Mouse (Mus musculus) lung, embryonic 16.5 days (tissue): ENCODE results near the gene Dvl1. TPM values are rescaled to one million over a fixed set of nuclear protein-coding genes. Genes with fewer than 3 reads are reported as not detected.

Experiments used
- ATAC-seq: fragments of 200-750 bp; cut with Nextera tagmentation; 2 replicates; pipeline ENCODE4 v1.8.0; 2017; ENCODE audit warnings: low read depth, mild to moderate bottlenecking, moderate library complexity
- H3K27ac ChIP-seq: fragments of 300-500 bp; sonication (generic); 2 replicates; pipeline ENCODE4 v1.5.1; 2014; ENCODE audit warnings: mild to moderate bottlenecking, control low read depth, low read length
- H3K27me3 ChIP-seq: fragments of 300-500 bp; sonication (generic); 2 replicates; pipeline ENCODE4 v1.6.1; 2014; ENCODE audit warnings: low read depth, low read length, mixed read lengths; ENCODE audit not compliant: control insufficient read depth, insufficient read depth
- H3K36me3 ChIP-seq: fragments of 300-500 bp; sonication (generic); 2 replicates; pipeline ENCODE4 v1.6.1; 2014; ENCODE audit warnings: low read length; ENCODE audit not compliant: control insufficient read depth, insufficient read depth
- H3K4me1 ChIP-seq: fragments of 300-500 bp; sonication (generic); replicated peaks from 2 replicates; pipeline ENCODE4 v1.6.1; 2014; ENCODE audit warnings: low read length, mixed read lengths; ENCODE audit not compliant: control insufficient read depth, insufficient read depth
- H3K4me2 ChIP-seq: fragments of 300-500 bp; sonication (generic); 2 replicates; pipeline ENCODE4 v1.6.1; 2014; ENCODE audit warnings: low read depth, low read length, control low read depth
- H3K4me3 ChIP-seq: fragments of 300-500 bp; sonication (generic); 2 replicates; pipeline ENCODE4 v1.5.1; 2014; ENCODE audit warnings: mild to moderate bottlenecking, low read length, control low read depth
- H3K9ac ChIP-seq: fragments of 300-500 bp; sonication (generic); 2 replicates; pipeline ENCODE4 v1.6.1; 2014; ENCODE audit warnings: low read length, control low read depth
- H3K9me3 ChIP-seq: fragments of 300-500 bp; sonication (generic); 2 replicates; pipeline ENCODE4 v1.6.1; 2016; ENCODE audit warnings: low read length; ENCODE audit not compliant: control insufficient read depth
- WGBS: fragments of 180-500 bp; shearing (Covaris S2); extraction: QIAGEN DNeasy Blood & Tissue Kit; methylation state at CpG from one replicate; pipeline ENCODE4 v1.1.7; 2014; 5-methylcytosine and 5-hydroxymethylcytosine counted together
- polyA plus RNA-seq: library from polyadenylated mRNA; unstranded; fragments of >200 nt; fragmentation: Nextera tagmentation; extraction: Ambion mirVana; gene quantifications from 2 replicates; pipeline ENCODE4 v1.2.1, GENCODE M21; 2015

Gene Dvl1
- polyA plus RNA-seq, 1 experiment from 2014 or later = 4.5 TPM

GRCm38 (mm10) chr4:155821025-155821424 is 26.2 kb upstream of the Dvl1 start:
- no peaks in the 10 kb centered on the region for H3K4me1 ChIP-seq
- ATAC-seq = no peak
- H3K9ac ChIP-seq = no peak overlapping the region
- no peaks in the 10 kb centered on the region for H3K9me3 ChIP-seq
- H3K4me2 ChIP-seq = no peak overlapping the region
- H3K4me3 ChIP-seq = no peak overlapping the region
- H3K36me3 ChIP-seq = peaks cover 77% of the 10 kb centered on the region
- no peak overlapping the region for H3K27ac ChIP-seq
- WGBS = 71% methylated on average over 7 of the region's 7 CpGs
- no peaks in the 10 kb centered on the region for H3K27me3 ChIP-seq

GRCm38 (mm10) chr4:155823443-155823842 is 23.8 kb upstream of the Dvl1 start:
- no peak overlapping the region for H3K9ac ChIP-seq
- no peak for ATAC-seq
- no peaks in the 10 kb centered on the region for H3K27me3 ChIP-seq
- H3K36me3 ChIP-seq = peaks cover 69% of the 10 kb centered on the region
- no peaks in the 10 kb centered on the region for H3K4me1 ChIP-seq
- WGBS = 94% methylated on average over 16 of the region's 16 CpGs
- no peak overlapping the region for H3K4me2 ChIP-seq
- no peak overlapping the region for H3K27ac ChIP-seq
- no peaks in the 10 kb centered on the region for H3K9me3 ChIP-seq
- no peak overlapping the region for H3K4me3 ChIP-seq

GRCm38 (mm10) chr4:155829866-155830265 is 17.3 kb upstream of the Dvl1 start:
- 87% methylated on average over 4 of the region's 4 CpGs for WGBS

GRCm38 (mm10) chr4:155830596-155830995 is 16.6 kb upstream of the Dvl1 start:
- H3K4me3 ChIP-seq = peak overlapping the region; percentile 88
- 0 out of 2 replicates have a peak overlapping the region, but pooled peaks have one; percentile 20 for H3K27ac ChIP-seq
- peak overlapping the region; percentile 89 for H3K4me2 ChIP-seq
- peak overlapping the region; percentile 44 for H3K9ac ChIP-seq
- H3K36me3 ChIP-seq = peaks cover 12% of the 10 kb centered on the region
- peaks cover 23% of the 10 kb centered on the region for H3K4me1 ChIP-seq
- 45% methylated on average over 8 of the region's 8 CpGs for WGBS
- no peak for ATAC-seq
- H3K27me3 ChIP-seq = no peaks in the 10 kb centered on the region
- no peaks in the 10 kb centered on the region for H3K9me3 ChIP-seq

More at GRCm38 (mm10) chr4:155829866-155830265, 17.3 kb upstream of the Dvl1 start:
- Histone ChIP-seq H3K4me2 (no peak overlapping the region), H3K9ac (no peak overlapping the region), H3K36me3 (peaks cover 18% of the 10 kb centered on the region), H3K4me1 (peaks cover 23% of the 10 kb centered on the region), H3K27ac (no peak overlapping the region), H3K27me3 (no peaks in the 10 kb centered on the region), H3K9me3 (no peaks in the 10 kb centered on the region), H3K4me3 (no peak overlapping the region)
- no peak for ATAC-seq

- Histone ChIP-seq H3K36me3 (peaks cover 12% of the 10 kb centered on the region), H3K27ac (peak within 1 kb of the TSS; percentile 96), H3K4me2 (peak within 1 kb of the TSS; percentile 89), H3K9me3 (no peaks in the 10 kb centered on the region), H3K27me3 (no peaks in the 10 kb centered on the region), H3K4me3 (peak within 1 kb of the TSS; percentile 88), H3K4me1 (peaks cover 23% of the 10 kb centered on the region), H3K9ac (peak within 1 kb of the TSS; percentile 94)
- peak; percentile 93 for ATAC-seq
- WGBS = 0% methylated on average over 49 of the region's 49 CpGs
These were observed 15.9 kb upstream of the Dvl1 start, which contains the start of gene Aurkaip1 for GRCm38 (mm10) chr4:155831205-155831766. Aurkaip1 (plus strand) TSS chr4:155831272.

GRCm38 (mm10) chr4:155831831-155832230 is 15.4 kb upstream of the Dvl1 start:
- Histone ChIP-seq H3K4me1 (peaks cover 24% of the 10 kb centered on the region), H3K27ac (peak overlapping the region; percentile 96), H3K27me3 (no peaks in the 10 kb centered on the region), H3K36me3 (peaks cover 11% of the 10 kb centered on the region), H3K9ac (peak overlapping the region; percentile 94), H3K4me2 (peak overlapping the region; percentile 89), H3K9me3 (no peaks in the 10 kb centered on the region), H3K4me3 (peak overlapping the region; percentile 88)
- under 1% methylated on average over 25 of the region's 25 CpGs for WGBS
- ATAC-seq = no peak

- Histone ChIP-seq H3K4me3 (peak overlapping the region; percentile 88), H3K4me2 (peak overlapping the region; percentile 89), H3K27ac (peak overlapping the region; percentile 23; the same call in 1 of the 2 replicates), H3K36me3 (peaks cover 6% of the 10 kb centered on the region), H3K9ac (peak overlapping the region; percentile 94), H3K9me3 (no peaks in the 10 kb centered on the region), H3K4me1 (peaks cover 27% of the 10 kb centered on the region), H3K27me3 (no peaks in the 10 kb centered on the region)
- ATAC-seq = no peak
- WGBS = 47% methylated on average over 10 of the region's 10 CpGs
These were observed 14.9 kb upstream of the Dvl1 start for GRCm38 (mm10) chr4:155832321-155832720.

GRCm38 (mm10) chr4:155833234-155833633 is 14.0 kb upstream of the Dvl1 start:
- 81% methylated on average over 4 of the region's 4 CpGs for WGBS
- no peak for ATAC-seq
- Histone ChIP-seq H3K4me3 (no peak overlapping the region), H3K9me3 (no peaks in the 10 kb centered on the region), H3K27ac (no peak overlapping the region), H3K36me3 (no peaks in the 10 kb centered on the region; the same call in 1 of the 2 replicates), H3K4me1 (peaks cover 36% of the 10 kb centered on the region), H3K4me2 (no peak overlapping the region), H3K9ac (no peak overlapping the region), H3K27me3 (no peaks in the 10 kb centered on the region)

- Histone ChIP-seq H3K9me3 (no peaks in the 10 kb centered on the region), H3K4me2 (0 out of 2 replicates have a peak overlapping the region, but pooled peaks have one; percentile 22), H3K36me3 (no peaks in the 10 kb centered on the region; the same call in 1 of the 2 replicates), H3K27me3 (no peaks in the 10 kb centered on the region), H3K27ac (peak overlapping the region; percentile 79), H3K4me3 (no peak overlapping the region), H3K4me1 (peaks cover 40% of the 10 kb centered on the region), H3K9ac (no peak overlapping the region)
- peak; percentile 32 for ATAC-seq
- 17% methylated on average over 2 of the region's 2 CpGs for WGBS
These were observed 13.4 kb upstream of the Dvl1 start for GRCm38 (mm10) chr4:155833836-155834235.
